Mouse (Mus musculus) liver, adult (tissue): Measurements from ENCODE around the gene Trak1.

Experiments used
- GATA4 ChIP-seq: IDR thresholded peaks from 2 replicates; pipeline ENCODE4 v1.6.1; 2014; ENCODE audit warnings: mild to moderate bottlenecking, low read length; ENCODE audit not compliant: insufficient replicate concordance

The Trak1 gene

GRCm38 (mm10) chr9:121345427-121346130 is 48.3 kb downstream of the Trak1 start:
- TF ChIP-seq GATA4, result no peak

DNA sequence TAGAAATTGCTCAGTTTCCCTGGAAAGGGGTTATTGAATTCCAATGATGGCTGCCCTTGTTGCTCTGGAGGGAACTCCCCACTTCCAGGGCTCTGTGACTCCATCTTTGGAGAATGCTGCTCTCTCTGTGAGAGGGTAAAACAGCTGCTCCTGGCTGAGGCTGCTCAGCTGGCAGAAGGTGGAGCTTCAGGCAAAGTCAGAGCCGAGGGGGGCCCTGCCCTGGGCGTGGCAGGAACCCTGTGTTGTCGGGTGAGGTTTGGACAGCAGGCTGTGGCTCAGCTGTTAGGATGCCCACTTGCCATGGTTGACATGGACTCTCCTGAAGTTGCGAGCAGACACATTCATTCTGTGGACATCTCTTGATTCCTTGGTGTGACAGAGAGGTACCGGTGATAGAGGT is 49.3 kb downstream of the Trak1 start:
- no peak for TF ChIP-seq GATA4

- TF ChIP-seq GATA4, result no peak
Measured at GRCm38 (mm10) chr9:121347981-121348380, 50.7 kb downstream of the Trak1 start.

- no peak for TF ChIP-seq GATA4
Measured at GRCm38 (mm10) chr9:121348476-121348875, 51.2 kb downstream of the Trak1 start.

- no peak for TF ChIP-seq GATA4
Measured at GRCm38 (mm10) chr9:121349111-121349510, 51.8 kb downstream of the Trak1 start.

DNA sequence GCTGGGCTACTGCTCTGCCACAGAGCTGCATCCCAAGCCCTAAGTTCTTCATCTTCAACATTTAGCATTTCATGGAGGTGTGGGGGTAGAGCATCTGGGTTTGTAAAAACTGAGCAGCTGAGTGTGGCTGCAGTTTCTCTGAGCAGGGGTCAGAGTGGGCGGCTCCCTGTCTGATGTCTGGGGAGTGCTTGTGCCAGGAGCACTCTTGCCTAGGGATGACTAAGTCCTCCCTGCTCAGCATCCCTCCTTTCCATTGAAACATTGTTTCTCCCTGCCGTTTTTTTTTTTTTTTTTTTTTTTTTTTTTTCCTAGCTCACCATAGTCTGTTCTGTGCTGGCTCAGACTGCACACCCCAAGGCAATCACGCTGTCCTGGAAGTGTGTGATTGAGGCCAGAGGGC is 53.3 kb downstream of the Trak1 start:
- no peak for TF ChIP-seq GATA4

- no peak for TF ChIP-seq GATA4
Measured at GRCm38 (mm10) chr9:121351388-121352078, 54.2 kb downstream of the Trak1 start.

- 0 out of 2 replicates have a peak, but pooled peaks have one; percentile 12 for TF ChIP-seq GATA4
Measured at GRCm38 (mm10) chr9:121352131-121352606, 54.9 kb downstream of the Trak1 start.

DNA sequence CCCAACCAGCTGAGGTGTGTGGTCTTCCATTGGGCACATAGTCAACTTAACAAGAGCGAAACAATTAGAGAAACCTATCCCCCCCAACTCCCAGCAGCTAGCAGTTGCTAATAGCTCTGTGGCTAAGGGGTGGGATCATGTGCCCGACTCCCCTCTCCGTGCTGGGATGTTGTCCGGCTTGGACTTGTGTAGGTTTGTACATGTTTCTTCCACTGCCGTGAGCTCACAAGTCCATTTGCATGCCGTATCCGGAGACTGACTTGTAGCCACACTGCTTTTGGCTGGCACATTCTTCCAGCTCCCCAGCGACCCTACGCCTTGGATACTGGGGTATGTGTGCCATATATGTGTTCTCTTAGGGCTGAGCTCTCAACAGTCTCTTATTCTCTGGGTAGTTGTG is 55.4 kb downstream of the Trak1 start:
- no peak for TF ChIP-seq GATA4

GRCm38 (mm10) chr9:121354792-121355390 is 57.6 kb downstream of the Trak1 start:
- no peak for TF ChIP-seq GATA4

GRCm38 (mm10) chr9:121355431-121356141 is 58.3 kb downstream of the Trak1 start:
- no peak for TF ChIP-seq GATA4

GRCm38 (mm10) chr9:121357102-121357501 is 59.8 kb downstream of the Trak1 start:
- TF ChIP-seq GATA4, result no peak

DNA sequence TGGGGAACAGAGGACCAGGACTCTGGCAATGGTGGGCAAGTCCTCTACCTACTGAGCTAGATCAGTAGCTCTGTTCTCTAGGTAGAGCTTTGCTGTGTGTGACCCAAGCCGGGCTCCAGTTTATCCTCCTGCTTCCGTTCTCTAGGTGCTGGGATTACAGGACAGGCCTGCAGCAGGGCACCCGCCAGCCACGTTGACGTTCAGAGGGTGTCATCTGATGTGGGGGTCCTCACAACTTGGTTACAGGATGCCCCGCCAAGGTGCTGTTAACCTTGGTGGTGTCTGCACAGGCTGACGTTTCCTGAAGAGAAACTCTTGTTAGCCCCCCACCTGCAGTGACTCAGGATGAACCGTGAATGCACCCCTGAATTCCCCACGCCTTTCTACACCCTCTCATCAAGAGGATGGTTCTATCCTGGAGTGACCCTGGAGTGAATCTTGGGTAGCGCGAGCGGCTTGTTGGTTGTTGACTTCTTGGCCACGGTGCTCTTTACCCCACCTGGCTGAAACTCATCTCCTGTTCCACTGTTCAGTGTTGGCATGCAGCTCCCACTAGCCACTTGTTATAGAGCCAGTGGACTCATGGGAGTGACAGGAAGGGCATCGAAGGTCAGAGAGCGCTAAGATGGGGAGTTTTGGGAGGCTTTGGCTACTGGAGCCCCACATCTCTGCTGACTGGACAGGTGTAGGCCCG is 60.4 kb downstream of the Trak1 start:
- TF ChIP-seq GATA4, result no peak

GRCm38 (mm10) chr9:121358418-121358817 is 61.1 kb downstream of the Trak1 start:
- TF ChIP-seq GATA4, result peak; percentile 9; the same call in 1 of the 2 replicates

DNA sequence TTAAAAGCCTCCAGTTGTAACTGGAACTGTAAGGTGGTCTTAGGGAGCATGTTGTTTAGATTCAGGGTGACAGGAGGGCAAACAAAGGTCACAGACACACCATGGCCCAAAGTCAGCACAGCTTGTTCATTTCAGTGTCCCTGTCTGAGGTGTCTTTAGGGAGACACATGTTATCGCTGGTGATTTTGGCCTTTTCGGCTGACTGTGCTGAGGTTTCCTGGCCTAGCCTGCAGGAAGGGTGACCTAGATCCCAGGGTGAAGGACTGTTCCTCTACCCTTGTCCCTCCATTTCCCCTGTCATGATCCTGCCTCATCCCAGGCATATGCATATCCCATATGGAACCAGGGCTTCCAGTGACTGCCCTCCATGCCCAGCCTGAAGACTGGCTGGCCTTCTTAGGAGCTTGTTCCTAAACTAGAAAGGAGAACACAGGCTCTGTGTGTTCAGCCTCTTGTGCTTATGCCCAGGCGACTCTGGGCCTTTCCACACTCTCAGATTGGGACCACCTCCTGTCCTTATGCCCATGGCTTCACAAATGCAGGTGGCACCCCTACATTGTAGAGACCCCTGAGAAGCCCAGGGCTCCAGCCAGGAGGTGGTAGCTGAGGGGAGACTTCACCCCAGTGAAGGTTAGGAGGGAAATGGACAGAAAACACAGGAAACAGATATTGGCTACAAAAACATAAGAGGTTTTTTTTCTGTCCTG is 62.1 kb downstream of the Trak1 start:
- TF ChIP-seq GATA4, result peak; percentile 11; the same call in 1 of the 2 replicates
